Mouse (Mus musculus): Measurements from ENCODE around the gene Spag9.
A peak's percentile ranks its signal among the peaks of the same experiment; 100 is the strongest.

Gene Spag9

DNA sequence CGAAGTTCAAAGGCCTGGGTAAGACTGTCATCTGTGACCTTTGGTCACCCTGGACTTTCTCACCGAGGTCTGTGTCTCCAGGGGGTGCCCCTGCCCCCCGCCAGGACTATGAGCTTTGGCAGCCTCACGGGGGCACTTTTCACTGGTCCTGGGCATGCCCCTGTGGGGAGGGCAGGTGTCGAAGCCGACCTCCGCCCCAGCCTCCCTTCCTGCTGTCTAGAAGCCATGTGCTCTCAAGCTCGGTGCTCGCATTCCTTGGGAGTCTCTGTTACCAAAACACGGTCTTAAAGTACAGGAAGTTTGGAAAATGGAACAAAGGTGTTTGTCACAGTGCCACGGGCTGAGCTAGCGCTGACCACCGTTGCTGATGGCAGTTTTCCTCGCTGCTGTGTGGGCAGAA, 162.6 kb downstream of the Spag9 start:
- no peak for DNase-seq (ENCODE audit: low spot score)

DNA sequence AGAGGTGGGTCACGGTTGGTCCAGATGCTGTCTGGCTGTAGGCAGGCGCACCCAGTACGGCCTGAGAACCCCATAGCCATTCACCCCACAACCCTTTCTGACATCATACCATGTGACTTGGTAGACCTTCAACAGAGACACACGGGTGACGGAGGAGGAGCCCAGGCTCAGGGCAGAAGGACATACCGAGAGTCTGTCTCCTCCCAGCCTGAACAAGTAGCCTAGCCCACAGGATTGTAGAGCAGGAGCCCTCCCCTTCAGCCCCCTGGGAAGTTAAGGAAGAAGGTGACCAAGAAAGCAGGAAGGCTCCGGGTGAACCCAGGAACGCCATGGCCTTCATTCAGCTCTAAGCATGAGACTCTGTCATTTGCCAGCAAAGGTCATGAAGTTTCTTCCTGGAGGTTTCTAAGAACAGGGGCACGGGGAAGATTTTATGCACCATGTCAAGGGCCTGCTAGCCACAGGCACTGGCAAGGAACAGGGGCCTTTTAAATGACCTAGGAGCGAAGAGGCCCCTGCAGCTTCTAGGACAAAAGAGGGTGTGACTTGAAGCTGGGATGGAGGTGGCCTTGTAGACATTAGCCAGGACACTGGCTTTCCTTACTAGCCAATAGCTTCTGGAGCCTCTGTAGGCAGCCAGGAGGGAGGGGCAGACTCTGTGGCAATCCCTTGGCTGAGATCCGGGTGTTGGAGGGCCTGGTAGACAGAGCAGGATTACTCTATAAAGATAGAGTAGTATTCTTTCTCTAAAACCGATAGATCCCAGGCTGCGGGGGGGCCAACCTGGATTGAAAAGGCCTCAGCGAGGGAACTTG, 163.4 kb downstream of the Spag9 start:
- DNase-seq (ENCODE audit: low spot score), result no peak

DNA sequence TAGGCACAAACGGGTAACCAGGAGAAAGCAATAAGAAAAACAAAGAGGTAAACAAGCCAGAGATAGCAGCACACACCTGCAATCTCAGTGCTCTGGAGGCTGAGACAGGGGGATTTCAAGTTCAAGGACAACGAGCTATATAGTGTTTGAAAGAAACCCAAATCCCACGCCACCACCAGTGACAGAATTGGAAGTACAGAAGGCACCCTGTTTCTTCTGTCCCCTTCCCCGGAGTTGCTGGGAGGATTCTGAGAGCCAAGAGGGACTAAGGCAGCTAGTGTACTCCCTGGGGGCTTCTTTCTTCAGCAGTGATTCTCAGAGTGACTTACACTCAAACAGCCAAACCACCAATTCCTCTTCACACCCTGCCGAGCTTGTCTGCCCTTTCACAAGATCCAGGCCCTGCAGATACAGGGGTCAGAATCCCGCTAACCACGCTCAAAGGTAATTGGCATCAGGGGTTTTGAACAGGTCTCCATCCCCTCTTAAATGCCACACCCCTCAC, 164.1 kb downstream of the Spag9 start:
- DNase-seq (ENCODE audit: low spot score), result no peak

DNA sequence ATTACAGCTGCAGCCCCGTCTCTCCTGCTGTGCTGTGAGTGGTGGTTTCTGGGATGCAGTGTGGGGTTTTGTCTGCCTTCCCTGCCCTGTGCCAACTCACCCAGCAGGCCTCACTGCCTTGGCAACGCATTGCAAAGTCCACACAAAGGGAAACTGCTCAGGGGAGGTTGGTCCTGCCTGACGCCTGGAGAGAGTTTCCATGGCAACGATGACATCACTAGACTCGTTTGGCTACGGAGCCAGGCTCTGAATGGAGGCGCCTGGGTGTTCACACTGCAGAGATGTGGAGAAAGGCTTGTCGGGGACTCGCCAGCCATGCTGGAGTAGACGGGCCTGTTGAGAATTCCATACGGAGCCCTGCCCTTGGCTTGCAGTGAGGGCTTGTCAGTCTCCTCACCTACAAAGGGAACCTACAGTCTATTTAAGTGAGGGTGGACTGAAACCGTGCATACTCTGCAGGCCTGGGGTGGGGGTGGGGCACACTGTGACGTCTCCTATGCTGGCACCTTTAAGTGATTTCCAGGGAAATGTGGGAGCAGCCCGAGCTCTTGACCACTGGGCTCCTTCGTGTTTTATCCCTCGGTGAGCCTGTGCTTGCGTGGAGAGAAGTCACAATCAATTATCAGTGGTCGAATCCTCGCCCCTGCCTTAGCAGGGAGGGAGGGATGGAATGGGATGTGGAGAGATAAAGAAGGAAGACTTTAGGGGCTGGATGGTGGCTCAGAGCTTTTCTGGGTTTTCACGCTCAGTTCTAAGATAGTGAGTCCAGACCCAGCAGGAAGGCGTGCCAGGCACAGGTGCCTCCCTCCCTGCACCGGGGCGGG, 164.8 kb downstream of the Spag9 start:
- DNase-seq (ENCODE audit: low spot score), result peak; percentile 77

DNA sequence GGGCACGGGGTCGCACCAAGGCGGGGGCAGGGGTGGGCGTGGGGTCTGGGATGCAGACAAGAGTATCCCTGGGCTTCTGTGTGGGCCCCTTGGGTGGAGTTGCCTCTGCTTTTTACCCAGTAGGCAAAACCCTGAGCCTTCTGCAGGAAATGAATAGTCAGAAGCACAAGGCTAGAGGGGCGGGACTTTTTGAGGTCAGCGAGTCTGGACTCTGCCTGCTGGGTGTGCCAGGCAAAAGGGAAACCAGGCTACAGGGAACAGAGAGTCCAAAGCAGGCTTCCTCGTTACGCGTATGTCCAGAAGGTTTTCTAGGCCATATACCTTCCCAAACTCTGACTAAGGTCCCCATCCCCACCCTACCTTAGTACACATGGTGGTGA, 165.4 kb downstream of the Spag9 start:
- peak; percentile 47 for DNase-seq (ENCODE audit: low spot score)

DNA sequence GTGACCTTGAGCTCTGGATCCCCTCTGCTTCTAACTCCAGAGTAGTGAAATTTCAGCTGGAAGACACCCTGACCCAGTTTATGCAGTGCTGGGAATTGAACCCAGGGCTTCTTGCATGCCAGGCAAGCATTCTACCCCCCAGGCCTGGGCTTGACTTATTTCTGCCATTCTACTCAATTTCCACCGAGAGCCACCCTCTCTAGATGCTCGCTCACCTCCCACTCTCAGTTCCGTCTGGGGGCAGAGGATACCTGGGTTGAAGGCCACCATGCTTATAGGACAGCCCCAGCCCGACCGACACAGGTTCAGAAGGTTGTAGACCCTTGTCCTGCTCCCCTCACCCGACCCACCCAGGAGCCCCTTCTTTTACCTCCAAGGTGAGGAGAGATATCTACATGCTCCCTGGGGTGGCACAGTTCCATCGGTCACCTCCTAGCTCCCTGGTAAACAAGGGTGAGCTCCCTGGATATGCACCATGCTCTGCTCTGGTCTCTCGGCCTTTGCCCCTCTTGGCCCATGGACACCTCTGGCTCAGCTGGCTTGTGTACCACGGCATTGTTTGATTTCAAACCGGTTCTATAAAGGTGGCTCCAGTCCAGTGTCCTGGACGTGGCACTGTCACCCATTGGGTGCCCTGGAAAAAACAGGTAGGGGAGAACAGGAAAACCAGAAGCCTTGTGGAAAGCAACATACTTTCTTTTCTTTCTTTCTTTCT, 166.1 kb downstream of the Spag9 start:
- no peak for DNase-seq (ENCODE audit: low spot score)

DNA sequence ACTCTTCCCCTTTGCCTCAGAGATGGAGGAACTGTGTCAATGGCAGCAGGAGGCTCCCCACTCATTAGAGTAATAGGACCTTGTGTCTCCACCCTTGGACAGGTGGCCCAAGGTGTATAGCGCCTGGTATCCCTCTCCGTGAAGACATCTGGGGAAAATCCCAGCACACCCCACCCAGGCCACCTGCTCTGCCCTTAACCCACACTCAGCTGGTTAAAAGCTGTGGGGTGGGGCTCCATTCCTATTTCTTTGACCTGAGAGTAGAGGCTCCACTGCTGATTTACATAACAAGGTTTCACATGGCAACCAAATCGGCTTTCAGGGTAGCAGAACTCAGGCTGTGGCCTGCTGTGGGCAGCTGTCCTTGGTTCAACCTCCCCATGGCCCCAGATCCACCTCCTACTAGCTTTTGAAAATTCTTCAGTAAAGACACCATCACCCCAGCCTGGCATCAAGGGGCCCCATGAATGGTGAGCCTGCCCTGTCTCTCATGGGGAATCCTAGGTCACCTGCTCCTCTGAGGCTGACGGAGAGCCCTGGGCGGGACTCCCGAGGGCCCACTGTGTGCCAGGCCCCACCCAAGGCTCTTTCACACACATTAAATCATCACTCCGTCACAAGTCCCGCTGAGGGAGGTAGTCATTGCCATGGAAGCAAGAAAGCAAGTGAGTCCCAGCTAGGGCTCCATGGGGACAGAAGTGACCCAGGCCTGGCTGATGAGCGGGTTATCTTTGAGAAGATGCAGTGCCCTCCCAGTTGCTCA, 167.3 kb downstream of the Spag9 start:
- no peak for DNase-seq (ENCODE audit: low spot score)

DNA sequence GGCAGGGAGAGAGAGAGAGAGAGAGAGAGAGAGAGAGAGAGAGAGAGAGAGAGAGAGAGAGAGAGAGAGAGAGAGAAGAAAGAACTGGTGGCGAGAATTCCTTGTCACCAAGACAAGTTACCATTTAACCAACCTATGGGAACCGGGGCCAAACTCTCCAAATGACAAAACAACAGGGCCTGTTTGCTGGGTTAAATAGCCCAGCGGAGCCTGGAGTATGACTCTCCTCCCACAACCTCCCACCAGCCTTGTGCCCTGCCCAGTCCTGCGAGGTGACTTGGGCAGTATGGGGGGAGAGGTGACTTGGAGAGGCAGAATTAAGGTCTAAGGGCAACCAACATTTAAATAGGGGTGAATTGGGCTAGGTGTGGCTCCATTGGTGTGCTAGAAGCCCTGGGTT, 169.9 kb downstream of the Spag9 start:
- DNase-seq (ENCODE audit: low spot score), result no peak

DNA sequence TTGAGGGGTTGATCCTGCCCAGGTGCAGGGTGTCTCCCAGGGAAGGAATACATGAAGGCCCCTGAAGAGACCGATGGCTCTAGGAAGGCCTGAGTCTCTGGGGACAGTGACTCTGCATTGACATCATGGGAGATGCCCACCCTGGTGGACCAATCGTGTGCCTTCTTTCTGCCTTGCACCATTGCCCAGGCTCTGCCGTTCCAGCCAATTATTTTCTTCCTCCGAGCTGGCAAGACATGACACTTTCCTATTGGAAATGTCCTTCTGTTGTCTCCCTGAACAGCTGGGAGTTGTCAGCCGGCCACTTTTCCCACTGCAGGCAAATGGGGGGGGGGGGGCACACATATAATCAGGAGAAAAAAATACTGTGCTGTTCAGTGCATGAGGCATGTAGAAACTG, 172.3 kb downstream of the Spag9 start:
- no peak for DNase-seq (ENCODE audit: low spot score)

DNA sequence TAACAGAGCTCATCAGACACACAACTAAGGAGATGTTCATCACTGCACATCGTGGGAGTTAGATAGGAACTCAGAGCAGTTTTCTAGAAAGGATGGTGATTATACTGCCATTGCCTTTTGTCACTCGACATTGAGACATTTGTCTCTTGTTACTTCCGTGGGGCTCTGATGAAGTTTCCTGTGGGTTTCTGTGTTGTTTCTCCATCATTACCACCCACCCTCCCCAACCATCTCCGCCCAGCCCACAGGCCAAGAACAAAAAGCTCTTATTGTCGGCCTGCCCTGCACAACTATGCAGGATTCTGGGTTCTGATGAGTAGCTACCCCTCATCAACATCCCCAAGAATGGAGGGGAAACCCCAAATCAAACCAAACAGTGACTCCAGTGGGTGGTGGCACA, 173.7 kb downstream of the Spag9 start:
- no peak for DNase-seq (ENCODE audit: low spot score)

DNA sequence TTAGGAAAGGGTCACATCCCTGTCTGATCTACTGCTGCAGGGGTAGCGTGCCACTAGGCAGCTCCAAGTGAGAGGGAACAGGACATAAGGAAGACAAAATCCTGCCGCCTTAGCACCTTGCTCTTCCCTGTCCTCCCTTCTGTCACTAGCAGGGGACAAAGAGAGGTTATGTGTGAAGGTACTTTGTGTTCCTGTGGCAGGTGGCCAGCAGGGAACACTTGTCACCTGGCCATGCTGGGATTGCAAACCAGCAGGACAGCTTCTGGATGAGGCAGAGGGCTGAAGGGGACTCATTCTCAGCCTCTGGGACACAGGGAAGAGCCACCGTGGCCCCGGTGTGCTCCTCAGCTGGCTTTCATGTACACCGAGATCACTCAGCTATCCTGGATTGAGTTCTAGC, 175.8 kb downstream of the Spag9 start:
- DNase-seq (ENCODE audit: low spot score), result no peak

DNA sequence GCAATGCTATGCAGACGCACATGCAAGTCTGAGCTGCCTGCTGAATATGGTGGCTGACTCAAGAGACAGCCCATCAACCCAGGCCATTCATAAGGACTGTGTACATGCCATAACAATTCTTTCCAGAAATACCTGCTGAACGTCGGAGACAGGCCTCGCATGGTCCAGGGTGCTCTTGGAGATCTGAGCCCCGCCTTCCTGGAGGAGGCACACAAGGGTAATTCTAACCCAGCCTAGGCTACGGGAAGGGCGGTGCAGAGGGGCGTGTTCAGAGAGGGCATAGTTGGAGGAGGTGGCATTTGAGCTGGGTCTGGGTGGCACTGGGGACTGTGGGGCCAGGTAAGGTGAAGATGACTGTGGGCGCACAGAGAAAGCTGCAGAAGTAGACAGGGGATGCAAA, 176.3 kb downstream of the Spag9 start:
- no peak for DNase-seq (ENCODE audit: low spot score)

DNA sequence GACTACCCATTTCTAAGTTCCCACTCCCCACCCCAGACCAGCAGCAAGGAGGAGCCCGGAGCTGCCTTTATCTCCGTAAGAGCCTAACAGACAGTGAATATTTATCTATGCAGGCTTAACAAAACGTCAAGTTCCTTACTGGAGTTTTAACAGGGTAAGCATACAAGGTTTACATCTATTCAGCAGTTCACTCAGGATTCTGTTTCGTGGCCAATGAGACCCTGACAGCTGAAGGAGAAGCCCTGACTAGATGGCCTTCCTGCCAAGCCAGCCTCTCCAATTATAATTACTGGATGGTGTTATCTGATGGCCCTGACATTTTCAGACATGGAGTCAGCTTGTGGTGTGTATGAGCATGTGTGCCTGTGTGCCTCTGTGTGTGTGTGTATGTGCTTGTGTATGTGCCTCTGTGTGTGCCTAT, 177.8 kb downstream of the Spag9 start:
- DNase-seq (ENCODE audit: low spot score), result no peak

DNA sequence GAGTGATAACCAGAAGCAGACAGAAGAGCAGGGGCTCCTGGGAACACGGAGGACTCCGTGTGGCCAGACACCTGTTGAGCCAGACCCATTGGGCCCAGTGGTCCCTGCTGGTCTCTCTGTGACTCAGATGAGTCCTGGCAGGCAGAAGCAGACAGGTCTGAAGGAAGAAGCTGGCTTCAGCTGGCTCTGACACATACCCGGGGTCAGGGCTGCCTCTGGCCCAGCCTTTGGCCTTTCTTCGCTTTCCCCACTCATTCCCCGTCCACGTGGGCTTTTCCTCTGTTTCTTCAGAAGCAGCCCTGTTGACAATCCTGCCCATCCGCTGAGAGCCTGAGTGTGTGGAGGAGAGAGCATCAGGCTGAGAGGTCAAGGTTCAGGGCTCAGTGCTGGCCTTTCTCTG, 179.4 kb downstream of the Spag9 start:
- no peak for DNase-seq (ENCODE audit: low spot score)

Data from testis, postnatal 14 days (tissue).